Comparison of ENCODE assay signal across 33 mouse cellular contexts in genomic region chr5:53254821-53255220, GRCm38 (mm10). TPM values are rescaled to one million over a fixed set of nuclear protein-coding genes. Genes with fewer than 3 reads are reported as not detected.
"Had no signal": no experiment of that assay in that cellular context is flagged by ENCODE, and none has a peak within 500 bp of the region (broad histone marks: within the 10 kb centered on the region; RNA-seq: fewer than 3 reads in every experiment).

No protein-coding gene starts in this region.

- H3K4me1 ChIP-seq: liver, embryonic 15.5 days had no signal

- DNase-seq: left cerebral cortex, postnatal 4 days; liver; liver, embryonic 13.5 days; lung, adult 18-20 months; lung, adult 2 months; lung, embryonic 14.5 days; lung, postnatal 10 days; lung, postnatal 14 days; lung, postnatal 36 days; lung, postnatal 4 days; midbrain, embryonic 14.5 days had no signal

- H3K27me3 ChIP-seq: midbrain, embryonic 15.5 days had no signal

- H3K9ac ChIP-seq: limb, embryonic 12.5 days; limb, embryonic 13.5 days; limb, embryonic 15.5 days; liver, embryonic 13.5 days; liver, embryonic 14.5 days; liver, embryonic 15.5 days; liver, postnatal 0 days; lung, embryonic 14.5 days; lung, embryonic 15.5 days; midbrain, embryonic 12.5 days; midbrain, embryonic 13.5 days; midbrain, embryonic 15.5 days; neural tube, embryonic 12.5 days had no signal

- H3K27ac ChIP-seq: limb, embryonic 10.5 days; limb, embryonic 12.5 days; limb, embryonic 13.5 days; limb, embryonic 15.5 days; liver, embryonic 13.5 days; liver, embryonic 14.5 days; liver, embryonic 15.5 days; lung, embryonic 15.5 days; macrophage; midbrain, embryonic 10.5 days; midbrain, embryonic 12.5 days; midbrain, embryonic 13.5 days; midbrain, embryonic 15.5 days; neural tube, embryonic 12.5 days had no signal

- ATAC-seq: lung, postnatal 0 days; midbrain, embryonic 13.5 days; midbrain, embryonic 15.5 days; midbrain, embryonic 16.5 days had no signal

- H3K36me3 ChIP-seq: limb, embryonic 10.5 days; limb, embryonic 12.5 days; limb, embryonic 13.5 days; limb, embryonic 15.5 days; liver, embryonic 13.5 days; liver, embryonic 15.5 days; lung, embryonic 15.5 days; midbrain, embryonic 10.5 days; midbrain, embryonic 12.5 days; midbrain, embryonic 13.5 days; midbrain, embryonic 15.5 days; neural tube, embryonic 12.5 days had no signal

- H3K9me3 ChIP-seq: limb, embryonic 10.5 days; limb, embryonic 12.5 days; limb, embryonic 13.5 days; limb, embryonic 15.5 days; liver, embryonic 13.5 days; liver, embryonic 15.5 days; lung, embryonic 15.5 days; megakaryocyte, embryonic 14.5 days; midbrain, embryonic 10.5 days; midbrain, embryonic 12.5 days; midbrain, embryonic 13.5 days; midbrain, embryonic 15.5 days; neural tube, embryonic 12.5 days had no signal

- H3K4me2 ChIP-seq: limb, embryonic 12.5 days; limb, embryonic 13.5 days; limb, embryonic 15.5 days; liver, embryonic 11.5 days; liver, embryonic 13.5 days; liver, embryonic 15.5 days; lung, embryonic 14.5 days; lung, embryonic 15.5 days; midbrain, embryonic 11.5 days; midbrain, embryonic 12.5 days; midbrain, embryonic 13.5 days; midbrain, embryonic 15.5 days; neural tube, embryonic 12.5 days had no signal

- H3K4me3 ChIP-seq: limb, embryonic 10.5 days; limb, embryonic 12.5 days; limb, embryonic 13.5 days; limb, embryonic 15.5 days; liver, embryonic 13.5 days; liver, embryonic 15.5 days; lung, embryonic 15.5 days; megakaryocyte, embryonic 14.5 days; midbrain, embryonic 10.5 days; midbrain, embryonic 12.5 days; midbrain, embryonic 13.5 days; midbrain, embryonic 15.5 days; myocyte; neural tube, embryonic 12.5 days had no signal

RNA-seq across cellular contexts. Expression of gene Sel1l3, which starts 41.1 kb away (rescaled TPM):
- total RNA-seq: megakaryocyte progenitor cell, adult 5-6 weeks; megakaryocyte-erythroid progenitor cell, adult 5-6 weeks had no signal
